Mouse (Mus musculus) brain, embryonic 14.5 days (tissue): ENCODE data around the gene Lysmd4.

ENCODE experiments used
- CTCF ChIP-seq: fragments of 200-500 bp; IDR thresholded peaks from 2 replicates; pipeline ENCODE4 v1.5.1; 2012; ENCODE audit warnings: inconsistent platforms, mild to moderate bottlenecking, moderate library complexity, borderline replicate concordance; ENCODE audit not compliant: insufficient read depth, insufficient read length; ENCODE audit errors: extremely low read depth
- POLR2A ChIP-seq: fragments of 200-500 bp; IDR thresholded peaks from 2 replicates; pipeline ENCODE4 v1.6.1; 2012; ENCODE audit warnings: mild to moderate bottlenecking, inconsistent platforms, borderline replicate concordance; ENCODE audit not compliant: poor library complexity, insufficient read depth, insufficient read length, severe bottlenecking; ENCODE audit errors: extremely low read depth

DNA sequence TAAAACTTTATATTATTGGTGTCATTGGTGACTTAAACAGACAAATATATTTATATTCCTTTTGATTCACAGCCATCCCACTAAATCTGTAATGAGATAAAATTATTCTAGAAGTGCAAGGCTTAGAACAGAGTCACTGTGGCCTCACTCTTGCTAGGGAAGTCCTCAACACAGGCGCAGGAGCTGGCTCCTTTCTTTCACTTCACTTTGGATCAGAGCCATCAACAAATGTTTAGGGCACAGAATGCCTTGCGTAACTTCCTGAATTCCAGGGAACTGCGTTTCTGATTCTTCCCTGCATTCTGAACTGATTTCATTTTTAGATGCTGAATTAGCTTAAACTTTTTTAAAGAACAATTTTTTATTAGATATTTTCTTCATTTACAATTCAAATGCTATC is 19.6 kb downstream of the Lysmd4 start:
- no peak for TF ChIP-seq POLR2A
- TF ChIP-seq CTCF = no peak
